ENCODE assay signal across 16 mouse cellular contexts in the genomic region with DNA sequence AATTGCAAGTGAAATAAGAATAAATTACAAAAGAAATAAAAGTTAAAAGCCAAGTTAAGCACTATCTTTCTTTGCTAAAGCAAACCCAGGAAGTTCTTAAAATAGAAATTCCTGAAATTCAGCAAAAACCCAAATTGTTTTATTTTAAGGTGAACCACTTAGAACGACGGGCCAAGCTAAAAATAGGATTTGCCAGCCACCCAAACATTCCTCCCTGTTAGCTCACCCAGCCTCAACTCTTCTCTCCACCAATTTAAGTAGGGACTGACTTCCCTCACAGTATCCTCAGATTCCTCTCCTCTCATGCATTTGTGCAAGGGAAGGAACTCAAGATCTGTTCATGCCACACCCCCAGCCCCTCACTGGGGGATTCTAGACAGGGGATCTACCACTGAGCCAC. TPM values are rescaled to one million over a fixed set of nuclear protein-coding genes. Genes with fewer than 3 reads are reported as not detected.
"Had no signal": no experiment of that assay in that cellular context is flagged by ENCODE, and none has a peak within 500 bp of the region (broad histone marks: within the 10 kb centered on the region; RNA-seq: fewer than 3 reads in every experiment).

No protein-coding gene starts in this region.

- H3K9ac ChIP-seq: lung, embryonic 14.5 days; midbrain, embryonic 12.5 days; neural tube, embryonic 12.5 days had no signal

- H3K4me3 ChIP-seq: midbrain, embryonic 10.5 days; midbrain, embryonic 12.5 days; neural tube, embryonic 12.5 days had no signal

- ATAC-seq: midbrain, embryonic 16.5 days had no signal

- H3K27ac ChIP-seq: midbrain, embryonic 10.5 days; midbrain, embryonic 12.5 days; neural tube, embryonic 12.5 days had no signal

- H3K36me3 ChIP-seq: midbrain, embryonic 10.5 days; midbrain, embryonic 12.5 days; neural tube, embryonic 12.5 days had no signal

- H3K4me2 ChIP-seq: lung, embryonic 14.5 days; midbrain, embryonic 12.5 days; neural tube, embryonic 12.5 days had no signal

- H3K9me3 ChIP-seq: midbrain, embryonic 10.5 days; midbrain, embryonic 12.5 days; neural tube, embryonic 12.5 days had no signal

- DNase-seq: lung, adult 18-20 months; lung, embryonic 14.5 days; lung, postnatal 10 days; lung, postnatal 4 days; midbrain, embryonic 14.5 days; right cerebral cortex, postnatal 25 days; right cerebral cortex, postnatal 4 days; spleen, adult 18-20 months; thymus, adult 18-20 months; thymus, postnatal 14 days; thymus, postnatal 36 days had no signal

- H3K27me3 ChIP-seq: midbrain, embryonic 12.5 days; neural tube, embryonic 12.5 days had no signal

RNA-seq across cellular contexts. Expression of a gene that starts 29.5 kb away (rescaled TPM):
- polyA plus RNA-seq: thymus, postnatal 0 days had no signal
